Mouse (Mus musculus) liver, postnatal 0 days (tissue): ENCODE data around the gene 9930021J03Rik.

Source experiments
- CTCF ChIP-seq: sonication (generic); IDR thresholded peaks from 2 replicates; pipeline ENCODE4 v1.5.1; 2016; ENCODE audit warnings: antibody characterized with exemption, low read depth
- EP300 ChIP-seq: IDR thresholded peaks from 2 replicates; pipeline ENCODE4 v1.6.1; 2016; ENCODE audit warnings: antibody characterized with exemption, low read depth, mild to moderate bottlenecking

DNA sequence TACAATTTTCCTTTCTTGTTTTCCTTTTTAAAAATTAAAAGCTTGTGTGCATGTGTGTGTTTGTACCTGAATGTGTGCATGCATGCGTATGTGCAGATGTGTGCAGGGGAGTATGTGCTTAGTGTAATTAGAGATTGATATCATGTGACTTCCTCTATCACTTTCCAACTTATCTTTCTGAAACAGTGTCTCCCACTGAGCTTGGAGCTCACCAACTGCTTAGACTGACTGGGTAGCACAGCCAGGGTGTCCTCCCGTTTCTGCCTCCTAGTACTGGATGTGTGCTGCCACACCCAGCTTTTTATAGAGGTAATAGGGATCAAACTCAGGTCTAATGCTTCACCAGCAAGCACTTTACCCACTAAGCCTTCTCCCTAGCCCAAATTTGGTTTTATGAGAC, 22.9 kb downstream of the 9930021J03Rik start:
- TF ChIP-seq CTCF = no peak
- TF ChIP-seq EP300 = no peak
